Mouse (Mus musculus): ENCODE measurements around the gene Zfp534.
"Not testable (repeated sequence)": the region's sequence is repeated elsewhere in the genome, so short reads cannot be mapped to it uniquely, and the experiment has no call there.

- not testable (repeated sequence) for TF ChIP-seq E2F4 (IDR thresholded peaks at IDR 0.05; ENCODE audit: borderline replicate concordance, low read depth, low read length); GATA1 (IDR thresholded peaks at IDR 0.05; ENCODE audit: low read depth, low read length); EP300 (IDR thresholded peaks at IDR 0.05; ENCODE audit: low read depth in 1 of 2, low read length in 2 of 2); MYC (IDR thresholded peaks at IDR 0.05; ENCODE audit: low read depth, low read length); POLR2A (IDR thresholded peaks at IDR 0.05; ENCODE audit: control insufficient read depth in 1 of 2, insufficient read depth in 1 of 2, low read depth in 1 of 2, low read length in 2 of 2, poor library complexity in 1 of 2); CTCF (IDR thresholded peaks at IDR 0.05 in 2 of 3, conservative IDR thresholded peaks at IDR 0.05 in 1 of 3; ENCODE audit: control insufficient read depth in 1 of 3, insufficient read depth in 1 of 3, low read depth in 2 of 3, low read length in 3 of 3, poor library complexity in 1 of 3, severe bottlenecking in 1 of 3); SIN3A (IDR thresholded peaks at IDR 0.05; ENCODE audit: low read length); BHLHE40 (IDR thresholded peaks at IDR 0.05; ENCODE audit: borderline replicate concordance, low read depth, low read length); USF2 (IDR thresholded peaks at IDR 0.05; ENCODE audit: borderline replicate concordance in 1 of 2, insufficient read depth in 1 of 2, low read depth in 1 of 2, low read length in 2 of 2); CHD2 (IDR thresholded peaks at IDR 0.05; ENCODE audit: low read length); ZC3H11A (IDR thresholded peaks at IDR 0.05; ENCODE audit: low read depth, low read length); UBTF (IDR thresholded peaks at IDR 0.05; ENCODE audit: borderline replicate concordance, insufficient read depth, low read depth, low read length); NELFE (IDR thresholded peaks at IDR 0.05; ENCODE audit: low read depth, low read length)
Measured at GRCm38 (mm10) chr4:147655245-147655644, 47.1 kb downstream of the Zfp534 start.
